Mouse (Mus musculus) neural tube, embryonic 11.5 days (tissue): ENCODE results near the gene Xlr3a. TPM values are rescaled to one million over a fixed set of nuclear protein-coding genes. Genes with fewer than 3 reads are reported as not detected.

ENCODE experiments used
- ATAC-seq: fragments of 200-750 bp; cut with Nextera tagmentation; 2 replicates; pipeline ENCODE4 v1.8.0; 2017; ENCODE audit warnings: moderate number of reproducible peaks, mild to moderate bottlenecking, moderate TSS enrichment, moderate library complexity; ENCODE audit not compliant: insufficient read depth, low FRiP score, low TSS enrichment
- DNase-seq: peaks from one replicate; pipeline ENCODE4 v3.0.0-alpha.2; 2015; ENCODE audit warnings: low spot score
- H3K27ac ChIP-seq: fragments of 300-500 bp; sonication (generic); 2 replicates; pipeline ENCODE4 v1.5.1; 2014; ENCODE audit warnings: low read depth, mild to moderate bottlenecking, low read length
- H3K27me3 ChIP-seq: fragments of 300-500 bp; sonication (generic); 2 replicates; pipeline ENCODE4 v1.6.1; 2014; ENCODE audit warnings: mild to moderate bottlenecking, low read length, mixed read lengths; ENCODE audit not compliant: control insufficient read depth, insufficient read depth
- H3K36me3 ChIP-seq: fragments of 300-500 bp; sonication (generic); 2 replicates; pipeline ENCODE4 v1.6.1; 2014; ENCODE audit warnings: mild to moderate bottlenecking, low read length, moderate library complexity, mixed read lengths; ENCODE audit not compliant: control insufficient read depth, insufficient read depth
- H3K4me1 ChIP-seq: fragments of 300-500 bp; sonication (generic); 2 replicates; pipeline ENCODE4 v1.6.1; 2014; ENCODE audit warnings: low read length, mixed read lengths; ENCODE audit not compliant: control insufficient read depth, insufficient read depth
- H3K4me2 ChIP-seq: fragments of 300-500 bp; sonication (generic); 2 replicates; pipeline ENCODE4 v1.6.1; 2014; ENCODE audit warnings: low read depth, mild to moderate bottlenecking, moderate library complexity
- H3K4me3 ChIP-seq: fragments of 300-500 bp; sonication (generic); 2 replicates; pipeline ENCODE4 v1.5.1; 2014; ENCODE audit warnings: low read depth, low read length
- H3K9ac ChIP-seq: fragments of 300-500 bp; sonication (generic); 2 replicates; pipeline ENCODE4 v1.6.1; 2014; ENCODE audit warnings: mild to moderate bottlenecking, low read length
- H3K9me3 ChIP-seq: fragments of 300-500 bp; sonication (generic); 2 replicates; pipeline ENCODE4 v1.6.1; 2016; ENCODE audit warnings: low read length; ENCODE audit not compliant: control insufficient read depth
- WGBS: fragments of 180-500 bp; shearing (Covaris S2); extraction: QIAGEN DNeasy Blood & Tissue Kit; methylation state at CpG from one replicate; pipeline ENCODE4 v1.1.7; 2014; 5-methylcytosine and 5-hydroxymethylcytosine counted together
- polyA plus RNA-seq: library from polyadenylated mRNA; unstranded; fragments of >200 nt; fragmentation: Nextera tagmentation; extraction: Ambion mirVana; gene quantifications from 2 replicates; pipeline ENCODE4 v1.2.1, GENCODE M21; 2014

Gene Xlr3a
- polyA plus RNA-seq, 1 experiment from 2014 or later = 4.1 TPM

DNA sequence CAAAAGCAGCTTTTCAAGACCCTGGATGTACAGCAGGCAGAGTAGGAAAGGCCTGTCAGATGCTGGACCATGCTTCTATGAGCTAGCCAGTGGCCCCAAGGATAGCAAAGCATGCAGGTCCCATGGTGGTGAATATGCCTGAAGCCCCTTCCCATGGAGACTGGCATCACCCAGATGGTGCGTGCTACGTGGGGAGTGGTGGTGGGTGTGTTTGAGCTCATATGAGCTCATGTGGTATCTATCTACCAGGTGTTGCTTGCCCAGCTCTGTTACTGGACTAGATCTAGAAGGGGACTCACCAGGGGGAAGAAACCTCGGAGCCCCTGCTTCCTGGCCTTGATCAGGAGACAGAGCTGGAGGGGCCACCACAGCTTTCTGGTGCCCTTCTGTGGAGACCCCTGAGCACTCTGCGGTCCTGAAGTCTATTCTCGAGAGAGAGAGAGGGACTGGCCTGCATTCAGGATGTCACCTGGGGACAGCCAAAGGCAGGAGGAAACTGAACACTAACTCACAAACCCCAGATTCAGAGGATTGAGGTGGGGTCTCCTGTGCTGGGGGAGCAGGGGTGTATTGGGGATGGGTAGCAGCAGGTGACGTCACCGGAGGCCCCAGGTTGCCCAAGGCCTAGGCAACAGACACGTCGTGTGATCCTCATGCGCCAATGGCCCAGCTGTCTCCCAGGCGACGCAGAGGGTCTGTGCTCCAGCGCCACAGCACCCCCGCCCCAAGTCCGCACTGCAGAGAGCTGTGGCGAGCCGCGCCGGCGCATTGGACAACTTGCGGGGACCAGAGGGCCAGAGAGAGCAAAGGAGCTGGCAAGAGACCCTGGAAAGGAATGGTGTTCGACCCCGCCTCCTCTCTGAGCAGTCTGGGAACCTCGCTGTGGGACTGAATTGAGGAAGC lies 33.1 kb downstream of the Xlr3a start:
- peak; percentile 58 for ATAC-seq
- H3K4me2 ChIP-seq = peak overlapping the region; percentile 36
- no peaks in the 10 kb centered on the region for H3K4me1 ChIP-seq
- 34% methylated on average over 23 of the region's 24 CpGs for WGBS
- peak; percentile 51 for DNase-seq
- H3K27me3 ChIP-seq = no peaks in the 10 kb centered on the region
- H3K9me3 ChIP-seq = no peaks in the 10 kb centered on the region
- H3K9ac ChIP-seq = peak overlapping the region; percentile 41
- no peaks in the 10 kb centered on the region for H3K36me3 ChIP-seq
- H3K27ac ChIP-seq = no peak overlapping the region
- H3K4me3 ChIP-seq = peak overlapping the region; percentile 23

DNA sequence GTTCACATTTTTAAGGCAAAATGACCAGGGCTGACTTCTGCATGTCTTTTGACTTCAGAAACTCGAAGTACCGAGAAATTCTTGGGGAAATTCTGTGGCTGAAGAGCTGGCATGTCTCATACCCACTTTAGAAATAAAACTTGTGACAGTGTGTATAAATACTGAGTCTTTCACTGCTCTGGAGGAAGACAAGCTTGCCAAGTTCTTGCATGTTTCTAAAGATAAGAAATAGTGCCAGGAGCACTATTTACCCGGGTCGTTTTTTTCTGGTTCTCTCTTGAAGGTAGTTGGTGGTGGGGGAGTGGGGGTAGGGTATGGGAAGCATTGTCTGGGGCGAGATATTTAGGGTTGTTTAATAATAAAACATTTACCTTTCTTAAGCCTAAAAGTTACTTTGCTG lies 34.6 kb downstream of the Xlr3a start:
- no peak overlapping the region for H3K4me3 ChIP-seq
- no peak for ATAC-seq
- 51% methylated on average over 5 of the region's 5 CpGs for WGBS

GRCm38 (mm10) chrX:73061528-73061927 lies 35.4 kb downstream of the Xlr3a start:
- Histone ChIP-seq H3K4me1 (no peaks in the 10 kb centered on the region), H3K4me2 (no peak overlapping the region), H3K4me3 (no peak overlapping the region), H3K9me3 (no peaks in the 10 kb centered on the region), H3K9ac (no peak overlapping the region), H3K27me3 (no peaks in the 10 kb centered on the region), H3K36me3 (no peaks in the 10 kb centered on the region), H3K27ac (no peak overlapping the region)
- no peak for ATAC-seq
- no peak for DNase-seq
- 83% methylated on average over 1 of the region's 1 CpGs for WGBS

More for the DNA sequence above, 34.6 kb downstream of the Xlr3a start:
- H3K27ac ChIP-seq = no peak overlapping the region
- H3K9ac ChIP-seq = no peak overlapping the region
- no peak for DNase-seq
- H3K4me2 ChIP-seq = no peak overlapping the region
- no peaks in the 10 kb centered on the region for H3K4me1 ChIP-seq
- H3K36me3 ChIP-seq = no peaks in the 10 kb centered on the region
- H3K9me3 ChIP-seq = no peaks in the 10 kb centered on the region
- H3K27me3 ChIP-seq = no peaks in the 10 kb centered on the region

DNA sequence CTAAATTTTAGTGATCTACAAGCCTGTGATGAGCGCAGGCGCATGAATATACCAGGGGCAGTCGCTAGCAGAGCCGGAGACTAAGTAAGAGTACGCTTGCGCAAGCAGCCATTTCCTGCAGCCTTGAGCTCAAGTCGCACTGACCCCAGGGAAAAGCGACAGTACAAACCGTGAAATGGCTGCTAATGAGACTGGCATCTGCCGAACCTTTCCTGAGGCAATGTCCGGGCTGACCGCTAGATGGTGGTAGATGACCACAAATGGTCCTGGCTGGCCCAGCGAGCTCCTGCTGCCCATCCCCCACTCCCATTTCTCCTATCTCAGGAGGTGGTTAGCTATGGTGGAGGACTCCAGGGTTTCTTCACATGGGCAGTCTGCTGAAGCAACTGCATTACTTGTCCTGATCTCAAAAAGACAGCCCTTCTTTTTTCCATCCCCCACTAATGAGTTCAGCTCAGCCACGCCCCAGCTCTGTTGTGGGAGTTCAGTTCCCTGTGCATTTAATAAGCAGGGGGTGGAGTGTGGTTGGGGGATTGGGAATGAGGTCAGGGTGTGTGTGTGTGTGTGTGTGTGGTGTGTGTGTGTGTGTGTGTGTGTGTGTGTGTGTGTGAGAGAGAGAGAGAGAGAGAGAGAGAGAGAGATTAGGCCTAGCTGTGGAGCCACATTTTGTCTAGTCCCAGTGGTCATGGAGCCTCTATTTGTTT lies 42.9 kb downstream of the Xlr3a start:
- Histone ChIP-seq H3K27me3 (no peaks in the 10 kb centered on the region), H3K4me2 (no peak overlapping the region), H3K4me1 (no peaks in the 10 kb centered on the region), H3K4me3 (no peak overlapping the region), H3K36me3 (no peaks in the 10 kb centered on the region), H3K9ac (no peak overlapping the region), H3K9me3 (no peaks in the 10 kb centered on the region), H3K27ac (no peak overlapping the region)
- ATAC-seq = peak; percentile 92
- peak; percentile 89 for DNase-seq
- 16% methylated on average over 14 of the region's 14 CpGs for WGBS

GRCm38 (mm10) chrX:73039666-73040065 lies 57.2 kb downstream of the Xlr3a start:
- Histone ChIP-seq H3K36me3 (no peaks in the 10 kb centered on the region), H3K9ac (no peak overlapping the region), H3K27me3 (no peaks in the 10 kb centered on the region), H3K4me3 (no peak overlapping the region), H3K4me2 (no peak overlapping the region), H3K9me3 (no peaks in the 10 kb centered on the region), H3K27ac (no peak overlapping the region), H3K4me1 (no peaks in the 10 kb centered on the region)
- DNase-seq (no peak), ATAC-seq (no peak)
- 81% methylated on average over 12 of the region's 12 CpGs for WGBS

GRCm38 (mm10) chrX:73038831-73039230 lies 58.1 kb downstream of the Xlr3a start:
- Histone ChIP-seq H3K27me3 (no peaks in the 10 kb centered on the region), H3K4me3 (no peak overlapping the region), H3K9ac (no peak overlapping the region), H3K27ac (no peak overlapping the region), H3K9me3 (no peaks in the 10 kb centered on the region), H3K36me3 (no peaks in the 10 kb centered on the region), H3K4me2 (no peak overlapping the region), H3K4me1 (no peaks in the 10 kb centered on the region)
- 90% methylated on average over 8 of the region's 8 CpGs for WGBS
- DNase-seq (no peak), ATAC-seq (no peak)

DNA sequence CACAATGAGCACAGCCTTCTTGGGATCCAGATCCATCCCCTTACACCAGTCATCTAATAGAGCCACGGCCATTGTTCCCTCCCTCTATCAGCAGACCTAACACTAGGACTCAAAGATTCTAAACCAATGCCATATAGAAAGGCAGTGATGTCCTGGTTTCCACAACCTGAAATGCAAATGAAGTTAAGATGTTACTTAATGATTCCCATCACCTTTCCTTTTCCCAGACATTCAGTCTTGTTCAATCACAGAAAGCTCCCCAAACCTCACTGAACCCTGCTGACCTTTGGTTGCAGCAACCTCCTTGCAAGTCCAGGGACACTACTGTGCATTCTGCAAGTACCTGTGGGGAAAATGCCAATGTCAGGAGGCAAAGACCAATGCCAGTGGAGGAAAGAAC lies 59.9 kb downstream of the Xlr3a start, which contains the start of gene Pnma5:
TSS of gene Pnma5 (minus strand) at position 101 of the 400 bp plus-strand sequence.
- no peak for DNase-seq

More for the DNA sequence above, 59.9 kb downstream of the Xlr3a start, which contains the start of gene Pnma5:
- Histone ChIP-seq H3K9me3 (no peaks in the 10 kb centered on the region), H3K4me2 (no peak within 1 kb of the TSS), H3K4me3 (no peak within 1 kb of the TSS), H3K9ac (no peak within 1 kb of the TSS), H3K27me3 (no peaks in the 10 kb centered on the region), H3K4me1 (no peaks in the 10 kb centered on the region), H3K27ac (no peak within 1 kb of the TSS), H3K36me3 (no peaks in the 10 kb centered on the region)
- ATAC-seq = no peak
- WGBS = 85% methylated on average over 1 of the region's 1 CpGs
